Mouse (Mus musculus) forebrain, postnatal 0 days (tissue): ENCODE measurements around the gene Creb3l4. TPM values are rescaled to one million over a fixed set of nuclear protein-coding genes. Genes with fewer than 3 reads are reported as not detected.
A peak's percentile ranks its signal among the peaks of the same experiment; 100 is the strongest.

Experiments used
- ATAC-seq: fragments of 200-750 bp; cut with Nextera tagmentation; 2 replicates; pipeline ENCODE4 v1.8.0; 2017; ENCODE audit warnings: mild to moderate bottlenecking, moderate library complexity
- DNase-seq: peaks from one replicate; pipeline ENCODE4 v3.0.0-alpha.2; 2015
- H3K27ac ChIP-seq: fragments of 300-500 bp; sonication (generic); 2 replicates; pipeline ENCODE4 v1.5.1; 2014; ENCODE audit warnings: low read depth, mild to moderate bottlenecking, antibody characterized with exemption, low read length, moderate library complexity, mixed read lengths
- H3K27me3 ChIP-seq: fragments of 300-500 bp; sonication (generic); 2 replicates; pipeline ENCODE4 v1.6.1; 2014; ENCODE audit warnings: mild to moderate bottlenecking, low read length, mixed read lengths; ENCODE audit not compliant: insufficient read depth
- H3K36me3 ChIP-seq: fragments of 300-500 bp; sonication (generic); 2 replicates; pipeline ENCODE4 v1.6.1; 2014; ENCODE audit warnings: mild to moderate bottlenecking, moderate library complexity; ENCODE audit not compliant: insufficient read depth
- H3K4me1 ChIP-seq: fragments of 300-500 bp; sonication (generic); 2 replicates; pipeline ENCODE4 v1.6.1; 2014; ENCODE audit warnings: antibody characterized with exemption; ENCODE audit not compliant: insufficient read depth
- H3K4me2 ChIP-seq: fragments of 300-500 bp; sonication (generic); 2 replicates; pipeline ENCODE4 v1.6.1; 2014; ENCODE audit warnings: low read depth, mild to moderate bottlenecking, moderate library complexity
- H3K4me3 ChIP-seq: fragments of 300-500 bp; sonication (generic); 2 replicates; pipeline ENCODE4 v1.5.1; 2014; ENCODE audit warnings: low read depth, low read length, mixed read lengths
- H3K9ac ChIP-seq: fragments of 300-500 bp; sonication (generic); 2 replicates; pipeline ENCODE4 v1.6.1; 2014; ENCODE audit warnings: mild to moderate bottlenecking
- H3K9me3 ChIP-seq: fragments of 300-500 bp; sonication (generic); 2 replicates; pipeline ENCODE4 v1.6.1; 2016; ENCODE audit warnings: low read length
- CTCF ChIP-seq: sonication (generic); IDR thresholded peaks from 2 replicates; pipeline ENCODE4 v1.5.1; 2016; ENCODE audit warnings: antibody characterized with exemption, control low read depth, low read depth
- WGBS: fragments of 180-500 bp; shearing (Covaris S2); extraction: QIAGEN DNeasy Blood & Tissue Kit; methylation state at CpG from one replicate; pipeline ENCODE4 v1.1.7; 2014; 5-methylcytosine and 5-hydroxymethylcytosine counted together
- polyA plus RNA-seq: library from polyadenylated mRNA; unstranded; fragments of >200 nt; fragmentation: Nextera tagmentation; extraction: Ambion mirVana; gene quantifications from 2 replicates; pipeline ENCODE4 v1.2.1, GENCODE M21; 2015
- total RNA-seq: library from RNA; depleted of rRNA; stranded (reverse); fragments of >200 nt; gene quantifications from 2 replicates; pipeline ENCODE4 v1.2.3, GENCODE M21; 2014

Gene Creb3l4
- total and polyA plus RNA-seq, 2 experiments from 2014 or later: 0.91 to 1.4 TPM

- peak; percentile 82 for DNase-seq
- Histone ChIP-seq H3K27me3 (no peaks in the 10 kb centered on the region), H3K36me3 (no peaks in the 10 kb centered on the region), H3K9me3 (no peaks in the 10 kb centered on the region), H3K4me3 (peak overlapping the region; percentile 37), H3K4me2 (peak overlapping the region; percentile 78), H3K9ac (peak overlapping the region; percentile 41; the same call in 1 of the 2 replicates), H3K4me1 (0 out of 2 replicates have a peak, but pooled peaks cover 5% of the 10 kb centered on the region), H3K27ac (peak overlapping the region; percentile 52; the same call in 1 of the 2 replicates)
- 13% methylated on average over 6 of the region's 6 CpGs for WGBS
- TF ChIP-seq CTCF: peak; percentile 77
- ATAC-seq: peak; percentile 80
Measured at GRCm38 (mm10) chr3:90220088-90220487, 23.2 kb downstream of the Creb3l4 start.

- no peak overlapping the region for H3K4me2 ChIP-seq
- H3K9me3 ChIP-seq: no peaks in the 10 kb centered on the region
- 36% methylated on average over 1 of the region's 1 CpGs for WGBS
- peaks cover 19% of the 10 kb centered on the region for H3K4me1 ChIP-seq
- ATAC-seq: no peak
- TF ChIP-seq CTCF: no peak
- H3K36me3 ChIP-seq: peaks cover 15% of the 10 kb centered on the region
- no peak overlapping the region for H3K9ac ChIP-seq
- no peak for DNase-seq
- H3K27me3 ChIP-seq: no peaks in the 10 kb centered on the region
- no peak overlapping the region for H3K4me3 ChIP-seq
- no peak overlapping the region for H3K27ac ChIP-seq
Measured at GRCm38 (mm10) chr3:90215825-90216380, 27.4 kb downstream of the Creb3l4 start.

- TF ChIP-seq CTCF: no peak
- Histone ChIP-seq H3K4me3 (peak overlapping the region; percentile 74), H3K9ac (peak overlapping the region; percentile 91), H3K9me3 (no peaks in the 10 kb centered on the region), H3K27me3 (no peaks in the 10 kb centered on the region), H3K4me2 (peak overlapping the region; percentile 53), H3K27ac (peak overlapping the region; percentile 85), H3K36me3 (peaks cover 31% of the 10 kb centered on the region), H3K4me1 (peaks cover 14% of the 10 kb centered on the region)
- peak; percentile 28; the same call in 1 of the 2 replicates for ATAC-seq
- 11% methylated on average over 12 of the region's 12 CpGs for WGBS
- no peak for DNase-seq
Measured at GRCm38 (mm10) chr3:90213956-90214684, 29.2 kb downstream of the Creb3l4 start.

- peak within 1 kb of the TSS; percentile 74 for H3K4me3 ChIP-seq
- peak within 1 kb of the TSS; percentile 85 for H3K27ac ChIP-seq
- no peaks in the 10 kb centered on the region for H3K27me3 ChIP-seq
- DNase-seq (peak; percentile 96), ATAC-seq (peak; percentile 97)
- peak within 1 kb of the TSS; percentile 53 for H3K4me2 ChIP-seq
- no peaks in the 10 kb centered on the region for H3K9me3 ChIP-seq
- peaks cover 14% of the 10 kb centered on the region for H3K4me1 ChIP-seq
- under 1% methylated on average over 42 of the region's 42 CpGs for WGBS
- peaks cover 38% of the 10 kb centered on the region for H3K36me3 ChIP-seq
- no peak for TF ChIP-seq CTCF
- peak within 1 kb of the TSS; percentile 91 for H3K9ac ChIP-seq
Measured at GRCm38 (mm10) chr3:90213377-90213866, 29.9 kb downstream of the Creb3l4 start, which contains the start of the genes Rps27 and Rab13. Gene Rps27 (minus strand): TSS chr3:90213651. Gene Rab13 (plus strand): TSS chr3:90213695.

- Histone ChIP-seq H3K27me3 (no peaks in the 10 kb centered on the region), H3K4me1 (peaks cover 14% of the 10 kb centered on the region), H3K36me3 (peaks cover 44% of the 10 kb centered on the region), H3K4me2 (peak overlapping the region; percentile 53), H3K4me3 (peak overlapping the region; percentile 74), H3K27ac (peak overlapping the region; percentile 85; the same call in 1 of the 2 replicates), H3K9ac (peak overlapping the region; percentile 91), H3K9me3 (no peaks in the 10 kb centered on the region)
- DNase-seq (no peak), ATAC-seq (no peak)
- no peak for TF ChIP-seq CTCF
- 23% methylated on average over 5 of the region's 5 CpGs for WGBS
Measured at GRCm38 (mm10) chr3:90212723-90213122, 30.6 kb downstream of the Creb3l4 start.

GRCm38 (mm10) chr3:90211475-90212398, 31.6 kb downstream of the Creb3l4 start:
- no peak overlapping the region for H3K27ac ChIP-seq
- TF ChIP-seq CTCF: no peak
- H3K36me3 ChIP-seq: peaks cover 46% of the 10 kb centered on the region
- no peak overlapping the region for H3K4me3 ChIP-seq
- H3K9ac ChIP-seq: no peak overlapping the region
- H3K9me3 ChIP-seq: no peaks in the 10 kb centered on the region
- DNase-seq: no peak
- no peak for ATAC-seq
- peaks cover 14% of the 10 kb centered on the region for H3K4me1 ChIP-seq
- no peaks in the 10 kb centered on the region for H3K27me3 ChIP-seq
- WGBS: 81% methylated on average over 13 of the region's 13 CpGs
- peak overlapping the region; percentile 53 for H3K4me2 ChIP-seq
